In genomic region chr10:50657352-50657751, GRCm38 (mm10) we compare ENCODE assay signal across 8 mouse cellular contexts.
A peak's percentile ranks its signal among the peaks of the same experiment; 100 is the strongest.
DNase-seq lines count a peak whose midpoint lies in the region; ATAC-seq and TF ChIP-seq lines count a peak whose summit lies in the region.

No protein-coding gene starts in this region.

- no peaks in the 10 kb centered on the region for H3K4me1 ChIP-seq in hindbrain, embryonic 14.5 days (replicated peaks; ENCODE audit: control insufficient read depth, insufficient read depth, low read length)
- H3K4me1 ChIP-seq in midbrain, embryonic 14.5 days (ENCODE audit: control insufficient read depth, insufficient read depth, low read length), result no peaks in the 10 kb centered on the region

- H3K27ac ChIP-seq in hindbrain, embryonic 14.5 days, result no peak overlapping the region
- no peak overlapping the region for H3K27ac ChIP-seq in midbrain, embryonic 14.5 days (replicated peaks; ENCODE audit: low read depth, low read length)

- no peak for DNase-seq in frontal cortex, postnatal 10 days (ENCODE audit: low spot score in 2 of 2)
- peak; percentile 77 for DNase-seq in 416B (ENCODE audit: low read depth)
- peak; percentile 70 for DNase-seq in brain, embryonic 14.5 days (ENCODE audit: low read depth)
- peak; percentile 69 for DNase-seq in hindbrain, embryonic 14.5 days (ENCODE audit: low spot score)
- peak; percentile 70 for DNase-seq in midbrain, embryonic 14.5 days
- DNase-seq in spleen, postnatal 14 days (ENCODE audit: low spot score in 2 of 2), result no peak
- DNase-seq in spleen, postnatal 10 days (ENCODE audit: low spot score in 2 of 2), result no peak

- no peak overlapping the region for H3K4me3 ChIP-seq in hindbrain, embryonic 14.5 days (replicated peaks; ENCODE audit: low read length)
- no peak overlapping the region for H3K4me3 ChIP-seq in midbrain, embryonic 14.5 days (replicated peaks; ENCODE audit: low read depth, low read length)

- H3K9ac ChIP-seq in hindbrain, embryonic 14.5 days, result no peak overlapping the region
- H3K9ac ChIP-seq in midbrain, embryonic 14.5 days (replicated peaks; ENCODE audit: low read length), result no peak overlapping the region

- H3K27me3 ChIP-seq in hindbrain, embryonic 14.5 days (ENCODE audit: control insufficient read depth, insufficient read depth, low read length), result no peaks in the 10 kb centered on the region
- H3K27me3 ChIP-seq in midbrain, embryonic 14.5 days (ENCODE audit: control insufficient read depth, insufficient read depth, low read length), result no peaks in the 10 kb centered on the region

- peak; percentile 94 for ATAC-seq in frontal cortex, adult (ENCODE audit: low TSS enrichment)
- peak; percentile 77; the same call in 1 of the 2 replicates for ATAC-seq in hindbrain, embryonic 14.5 days (ENCODE audit: low FRiP score)
- ATAC-seq in midbrain, embryonic 14.5 days (ENCODE audit: low FRiP score, low TSS enrichment), result peak; percentile 81; the same call in 1 of the 2 replicates

- H3K9me3 ChIP-seq in hindbrain, embryonic 14.5 days (ENCODE audit: control insufficient read depth, low read length), result no peaks in the 10 kb centered on the region
- H3K9me3 ChIP-seq in midbrain, embryonic 14.5 days (ENCODE audit: control insufficient read depth, low read length), result no peaks in the 10 kb centered on the region

- H3K4me2 ChIP-seq in hindbrain, embryonic 14.5 days (replicated peaks), result no peak overlapping the region
- no peak overlapping the region for H3K4me2 ChIP-seq in midbrain, embryonic 14.5 days (ENCODE audit: low read length)

- WGBS in hindbrain, embryonic 14.5 days, result 46% methylated on average over 1 of the region's 1 CpGs
- 58% methylated on average over 1 of the region's 1 CpGs for WGBS in midbrain, embryonic 14.5 days

- TF ChIP-seq POLR2A in brain, embryonic 14.5 days (IDR thresholded peaks at IDR 0.05; ENCODE audit: borderline replicate concordance, extremely low read depth, insufficient read depth, insufficient read length, poor library complexity, severe bottlenecking), result no peak

- TF ChIP-seq CTCF in brain, embryonic 14.5 days (IDR thresholded peaks at IDR 0.05; ENCODE audit: borderline replicate concordance, extremely low read depth, insufficient read depth, insufficient read length), result peak; percentile 40; the same call in 1 of the 2 replicates

- H3K36me3 ChIP-seq in hindbrain, embryonic 14.5 days (replicated peaks; ENCODE audit: control insufficient read depth, insufficient read depth), result peaks cover 16% of the 10 kb centered on the region
- H3K36me3 ChIP-seq in midbrain, embryonic 14.5 days (ENCODE audit: control insufficient read depth, insufficient read depth, low read length), result peaks cover 6% of the 10 kb centered on the region; the same call in 1 of the 2 replicates

Comparison
In these comparisons a context has a peak if more than half of its experiments do, and no peak if none do; other contexts are left out.
1. DNase-seq: peak in 416B (single experiment), brain, embryonic 14.5 days (single experiment), hindbrain, embryonic 14.5 days (single experiment) and midbrain, embryonic 14.5 days (single experiment); none in frontal cortex, postnatal 10 days (0 of 2), spleen, postnatal 14 days (0 of 2) and spleen, postnatal 10 days (0 of 2).
2. Peak in every context shown above with its lines, with median percentiles within 50 percentile points of each other: ATAC-seq.